Mouse (Mus musculus): ENCODE results near the gene Nubp2.

- TF ChIP-seq POLR2A (IDR thresholded peaks at IDR 0.05; ENCODE audit: extremely low read depth, insufficient read depth, low read length) (no peak), CTCF (IDR thresholded peaks at IDR 0.05; ENCODE audit: low read depth, low read length) (no peak)
Measured at GRCm38 (mm10) chr17:24934926-24935325, 48.8 kb upstream of the Nubp2 start.
